ENCODE assay signal across 8 mouse cellular contexts in genomic region chr10:79533126-79533911, GRCm38 (mm10). TPM values are rescaled to one million over a fixed set of nuclear protein-coding genes. Genes with fewer than 3 reads are reported as not detected.
DNase-seq lines count a peak whose midpoint lies in the region; ATAC-seq and TF ChIP-seq lines count a peak whose summit lies in the region.

Plpp2 (minus strand) TSS chr10:79533796.

- no peaks in the 10 kb centered on the region; the same call in 1 of the 2 replicates for H3K79me2 ChIP-seq in MEL (ENCODE audit: control insufficient read depth, insufficient read depth, low read length, poor library complexity)

- H3K27me3 ChIP-seq in MEL (ENCODE audit: control insufficient read depth in 1 of 2, insufficient read depth in 2 of 2, low read length in 2 of 2) = no peaks in the 10 kb centered on the region
- H3K27me3 ChIP-seq in forebrain, embryonic 14.5 days (replicated peaks; ENCODE audit: control insufficient read depth, insufficient read depth, low read length) = no peaks in the 10 kb centered on the region
- no peaks in the 10 kb centered on the region for H3K27me3 ChIP-seq in lung, postnatal 0 days (replicated peaks; ENCODE audit: insufficient read depth, low read length)

- peak; percentile 61 for ATAC-seq in forebrain, embryonic 14.5 days
- ATAC-seq in lung, postnatal 0 days = peak; percentile 92

- 0 out of 4 replicates have a peak, but pooled peaks have one; percentile 5 to 34 for TF ChIP-seq POLR2A in MEL (IDR thresholded peaks at IDR 0.05; ENCODE audit: control insufficient read depth in 1 of 2, insufficient read depth in 1 of 2, low read depth in 1 of 2, low read length in 2 of 2, poor library complexity in 1 of 2)
- no peak for TF ChIP-seq POLR2A in olfactory bulb, adult 2 months (IDR thresholded peaks at IDR 0.05; ENCODE audit: insufficient read depth, low read depth, low read length)

- peak; percentile 43 to 62 (median 53) for TF ChIP-seq CTCF in MEL (IDR thresholded peaks at IDR 0.05 in 2 of 3, conservative IDR thresholded peaks at IDR 0.05 in 1 of 3; ENCODE audit: control insufficient read depth in 1 of 3, insufficient read depth in 1 of 3, low read depth in 2 of 3, low read length in 3 of 3, poor library complexity in 1 of 3, severe bottlenecking in 1 of 3)
- peak; percentile 73 for TF ChIP-seq CTCF in layer of hippocampus, adult 2 months (conservative IDR thresholded peaks at IDR 0.05)
- peak; percentile 74 for TF ChIP-seq CTCF in lung, postnatal 0 days (IDR thresholded peaks at IDR 0.05)
- TF ChIP-seq CTCF in olfactory bulb, adult 2 months (IDR thresholded peaks at IDR 0.05; ENCODE audit: insufficient read depth, low read depth, low read length) = no peak

- WGBS in forebrain, embryonic 14.5 days = under 1% methylated on average over 52 of the region's 52 CpGs
- under 1% methylated on average over 49 of the region's 52 CpGs for WGBS in lung, postnatal 0 days
- WGBS in olfactory bulb, adult 2 months = 3% methylated on average over 52 of the region's 52 CpGs

- no peak within 1 kb of the TSS for H3K27ac ChIP-seq in MEL (ENCODE audit: control insufficient read depth, low read depth, low read length)
- no peak within 1 kb of the TSS for H3K27ac ChIP-seq in forebrain, embryonic 14.5 days (ENCODE audit: low read depth, low read length)
- H3K27ac ChIP-seq in layer of hippocampus, adult 2 months = peak within 1 kb of the TSS; percentile 43; the same call in 1 of the 2 replicates
- peak within 1 kb of the TSS; percentile 78 for H3K27ac ChIP-seq in lung, postnatal 0 days (ENCODE audit: low read length)
- H3K27ac ChIP-seq in olfactory bulb, adult 2 months (ENCODE audit: insufficient read depth, low read depth, low read length) = no peak within 1 kb of the TSS

- H3K4me2 ChIP-seq in forebrain, embryonic 14.5 days (ENCODE audit: low read length) = peak within 1 kb of the TSS; percentile 94
- peak within 1 kb of the TSS; percentile 93 for H3K4me2 ChIP-seq in lung, postnatal 0 days (replicated peaks; ENCODE audit: low read depth, low read length)

- H3K4me1 ChIP-seq in MEL (ENCODE audit: control insufficient read depth in 1 of 2, insufficient read depth in 2 of 2, low read length in 2 of 2) = no peaks in the 10 kb centered on the region; a peak in 1 of 4 replicates
- H3K4me1 ChIP-seq in forebrain, embryonic 14.5 days (ENCODE audit: control insufficient read depth, insufficient read depth, low read length) = peaks cover 7% of the 10 kb centered on the region; the same call in 1 of the 2 replicates
- H3K4me1 ChIP-seq in lung, postnatal 0 days (ENCODE audit: insufficient read depth, low read depth, low read length) = peaks cover 5% of the 10 kb centered on the region; the same call in 1 of the 2 replicates
- peaks cover 12% of the 10 kb centered on the region for H3K4me1 ChIP-seq in olfactory bulb, adult 2 months (ENCODE audit: control insufficient read depth, insufficient read depth, low read length)

- H3K36me3 ChIP-seq in MEL (ENCODE audit: control insufficient read depth in 1 of 2, insufficient read depth in 2 of 2, low read length in 2 of 2) = 0 out of 4 replicates have a peak, but pooled peaks cover 0 to 3% of the 10 kb centered on the region in 2 experiments
- H3K36me3 ChIP-seq in forebrain, embryonic 14.5 days (ENCODE audit: control insufficient read depth, insufficient read depth, low read length) = no peaks in the 10 kb centered on the region
- no peaks in the 10 kb centered on the region for H3K36me3 ChIP-seq in lung, postnatal 0 days (ENCODE audit: insufficient read depth, low read length)

- peak within 1 kb of the TSS; percentile 74 for H3K9ac ChIP-seq in MEL (ENCODE audit: control insufficient read depth, low read depth, low read length, poor library complexity, severe bottlenecking)
- H3K9ac ChIP-seq in forebrain, embryonic 14.5 days (ENCODE audit: low read length) = peak within 1 kb of the TSS; percentile 67
- H3K9ac ChIP-seq in lung, postnatal 0 days (replicated peaks; ENCODE audit: low read depth) = peak within 1 kb of the TSS; percentile 39; the same call in 1 of the 2 replicates

- H3K9me3 ChIP-seq in MEL (replicated peaks; ENCODE audit: insufficient read depth, low read length) = no peaks in the 10 kb centered on the region
- no peaks in the 10 kb centered on the region for H3K9me3 ChIP-seq in forebrain, embryonic 14.5 days (replicated peaks; ENCODE audit: control insufficient read depth, low read length)
- no peaks in the 10 kb centered on the region for H3K9me3 ChIP-seq in lung, postnatal 0 days (ENCODE audit: low read length)

- peak; percentile 78 for DNase-seq in MEL (ENCODE audit: low read depth, low spot score)
- DNase-seq in cerebellum, adult 11-12 months = peak; percentile 70
- DNase-seq in forebrain, embryonic 14.5 days (ENCODE audit: low spot score) = peak; percentile 59
- peak; percentile 77 for DNase-seq in heart, postnatal 4 days
- DNase-seq in layer of hippocampus, adult 2 months (ENCODE audit: low spot score in 2 of 2) = peak; percentile 30 to 51
- DNase-seq in lung, postnatal 0 days (ENCODE audit: low spot score) = peak; percentile 85
- peak; percentile 62 for DNase-seq in thymus, postnatal 14 days

- no peak for TF ChIP-seq EP300 in MEL (IDR thresholded peaks at IDR 0.05; ENCODE audit: low read depth in 1 of 2, low read length in 2 of 2)
- no peak for TF ChIP-seq EP300 in lung, postnatal 0 days (IDR thresholded peaks at IDR 0.05)

- peak within 1 kb of the TSS; percentile 69 to 98 for H3K4me3 ChIP-seq in MEL (ENCODE audit: control insufficient read depth in 1 of 2, insufficient read depth in 1 of 2, low read depth in 2 of 2, low read length in 2 of 2)
- peak within 1 kb of the TSS; percentile 54 for H3K4me3 ChIP-seq in forebrain, embryonic 14.5 days (ENCODE audit: low read depth, low read length)
- peak within 1 kb of the TSS; percentile 58 for H3K4me3 ChIP-seq in layer of hippocampus, adult 2 months
- peak within 1 kb of the TSS; percentile 60 for H3K4me3 ChIP-seq in lung, postnatal 0 days (ENCODE audit: low read depth, low read length)
- H3K4me3 ChIP-seq in olfactory bulb, adult 2 months (ENCODE audit: insufficient read depth, low read depth, low read length) = peak within 1 kb of the TSS; percentile 42

- TF ChIP-seq RAD21 in MEL (IDR thresholded peaks at IDR 0.05; ENCODE audit: low read depth, low read length) = no peak; the same call in none of the 2 replicates

TF ChIP-seq in MEL, 35 proteins besides CTCF, POLR2A, EP300 and RAD21:
- TF ChIP-seq SIN3A (IDR thresholded peaks at IDR 0.05; ENCODE audit: low read length) = no peak
- no peak for TF ChIP-seq GATA1 (IDR thresholded peaks at IDR 0.05; ENCODE audit: low read depth, low read length)
- peak; percentile 54 for TF ChIP-seq USF1 (IDR thresholded peaks at IDR 0.05; ENCODE audit: low read depth, low read length)
- TF ChIP-seq E2F4 (IDR thresholded peaks at IDR 0.05; ENCODE audit: borderline replicate concordance, low read depth, low read length) = no peak
- no peak for TF ChIP-seq MYC (IDR thresholded peaks at IDR 0.05; ENCODE audit: low read depth, low read length)
- TF ChIP-seq ETS1 (IDR thresholded peaks at IDR 0.05; ENCODE audit: low read depth, low read length) = no peak
- TF ChIP-seq SMC3 (IDR thresholded peaks at IDR 0.05; ENCODE audit: low read depth, low read length) = 0 out of 2 replicates have a peak, but pooled peaks have one; percentile 11
- TF ChIP-seq MXI1 (IDR thresholded peaks at IDR 0.05; ENCODE audit: low read depth, low read length) = peak; percentile 65

RNA-seq across cellular contexts. Expression of gene Plpp2, which starts in this region (rescaled TPM):
- total RNA-seq in MEL (2012; rRNA removed) = 25.5 and 26.0 TPM in 2 replicates
- polyA plus RNA-seq in MEL (2012; ENCODE audit: insufficient read depth in 1 of 2, insufficient read length in 2 of 2, low read depth in 1 of 2, low replicate concordance in 2 of 2, missing spikeins in 1 of 2) = 10 to 100 TPM in 1 of 2 experiments, not detected in 1; 32.8 TPM
- polyA plus RNA-seq in forebrain, embryonic 14.5 days (2014; fragmentation: Nextera tagmentation; extraction: Ambion mirVana) = 9.4 and 12.5 TPM in 2 replicates
- 1 to 10 TPM; 5.7 to 6.0 TPM for total RNA-seq in heart, postnatal 4 days (2021)
- total RNA-seq in layer of hippocampus, adult 2 months (2021) = 1 to 10 TPM; 4.2 to 4.9 TPM
- 27.6 and 32.1 TPM in 2 replicates for polyA plus RNA-seq in lung, postnatal 0 days (2015; fragmentation: Nextera tagmentation; extraction: Ambion mirVana)
- polyA plus RNA-seq in olfactory bulb, adult 2 months (2012; ENCODE audit: insufficient read depth, insufficient read length, low replicate concordance, missing spikeins) = not detected in 2 replicates

Comparison
In these comparisons a context has a peak if more than half of its experiments do, and no peak if none do; other contexts are left out.
1. H3K27ac ChIP-seq: peak in layer of hippocampus, adult 2 months (single experiment) and lung, postnatal 0 days (single experiment); none in MEL (single experiment), forebrain, embryonic 14.5 days (single experiment) and olfactory bulb, adult 2 months (single experiment).
2. Peak in every context shown above with its lines, with median percentiles within 50 percentile points of each other: DNase-seq, H3K4me3 ChIP-seq and H3K9ac ChIP-seq.